Mouse (Mus musculus) hindlimb bud, embryonic 11.5 days (tissue): ENCODE results near the gene Prickle2.
A peak's percentile ranks its signal among the peaks of the same experiment; 100 is the strongest.

Source experiments
- DNase-seq: peaks from one replicate; pipeline ENCODE4 v3.0.0-alpha.2; 2012; ENCODE audit warnings: low read depth, low spot score; ENCODE audit errors: extremely low spot score

Gene Prickle2

DNA sequence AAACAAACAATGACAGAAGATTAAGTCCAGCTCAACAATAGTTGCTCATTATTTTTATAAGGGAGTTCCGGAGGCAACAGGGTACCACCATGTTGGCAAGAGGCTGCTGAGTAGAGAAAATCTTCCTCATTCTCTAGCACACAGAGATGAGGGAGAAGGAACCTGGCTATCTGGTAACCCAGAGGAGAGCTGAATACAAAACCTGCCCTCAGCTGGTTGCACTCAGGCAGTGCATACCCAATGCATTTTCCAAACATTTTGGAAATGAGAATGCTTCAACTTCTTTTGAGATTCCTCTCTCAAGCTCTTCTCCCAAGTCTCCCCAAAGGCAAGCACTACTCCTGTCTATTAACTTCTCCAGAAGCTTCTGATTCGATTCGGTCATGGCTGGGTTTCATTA lies 36.3 kb downstream of the Prickle2 start:
- no peak for DNase-seq

DNA sequence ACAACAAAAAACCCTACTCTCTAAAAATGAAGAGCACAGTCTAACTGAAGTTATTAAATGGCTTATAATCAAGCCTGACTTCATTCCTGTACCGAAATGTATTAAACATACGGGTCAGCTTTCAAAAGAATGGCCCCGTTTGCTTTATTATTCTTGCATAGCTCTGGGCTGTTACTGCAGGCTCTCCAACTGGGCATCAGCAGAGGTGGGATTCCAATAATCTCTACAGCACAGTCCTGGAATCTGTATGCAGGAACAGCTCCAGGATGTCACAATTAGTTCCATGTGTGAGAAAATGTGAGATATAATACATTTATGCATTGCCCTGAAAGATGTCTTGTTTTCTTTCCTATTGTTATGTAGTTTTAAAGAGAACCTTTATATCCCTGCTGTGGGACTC lies 38.4 kb downstream of the Prickle2 start:
- no peak for DNase-seq

DNA sequence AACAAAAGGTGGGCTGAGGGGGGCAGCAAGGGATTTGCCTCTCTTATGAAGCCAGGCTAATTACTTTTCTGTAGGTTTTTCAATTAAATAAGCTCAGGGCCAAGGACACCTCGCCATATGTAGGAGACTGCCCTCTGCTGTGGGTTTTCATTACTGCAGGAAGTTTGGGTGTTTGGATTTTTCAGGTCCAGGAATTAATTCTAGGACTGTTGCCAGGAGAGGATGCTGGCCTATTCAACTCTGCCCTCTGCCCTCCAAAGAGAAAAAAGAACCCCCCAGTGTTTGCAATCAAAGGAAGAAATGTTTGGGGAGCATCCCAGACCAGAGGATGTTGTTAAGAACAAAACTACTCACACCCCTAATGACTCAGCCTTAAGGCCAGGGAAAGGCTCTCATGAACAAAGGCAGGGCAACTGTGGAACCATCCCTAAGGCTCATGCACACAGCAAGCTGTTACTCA lies 40.4 kb downstream of the Prickle2 start:
- DNase-seq: peak; percentile 46

DNA sequence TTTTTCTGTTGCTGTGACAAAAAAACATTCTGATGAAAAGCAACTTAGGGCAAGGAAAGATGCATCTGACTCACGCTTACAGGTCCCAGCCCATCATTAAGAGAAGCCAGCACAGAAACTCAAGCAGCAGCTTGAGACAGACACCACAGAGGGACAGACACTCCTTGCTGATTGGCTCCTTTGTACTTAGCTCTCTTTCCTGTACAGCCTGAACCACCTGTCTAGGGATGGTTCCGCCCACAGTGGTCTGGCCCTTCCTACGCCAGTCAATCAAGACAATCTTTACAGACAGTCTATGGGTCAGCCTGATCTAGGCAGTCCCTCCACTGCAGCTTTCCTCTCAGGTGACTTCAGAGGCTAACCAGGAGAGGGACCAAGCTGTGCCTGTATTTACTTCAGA lies 42.1 kb downstream of the Prickle2 start:
- DNase-seq: no peak

DNA sequence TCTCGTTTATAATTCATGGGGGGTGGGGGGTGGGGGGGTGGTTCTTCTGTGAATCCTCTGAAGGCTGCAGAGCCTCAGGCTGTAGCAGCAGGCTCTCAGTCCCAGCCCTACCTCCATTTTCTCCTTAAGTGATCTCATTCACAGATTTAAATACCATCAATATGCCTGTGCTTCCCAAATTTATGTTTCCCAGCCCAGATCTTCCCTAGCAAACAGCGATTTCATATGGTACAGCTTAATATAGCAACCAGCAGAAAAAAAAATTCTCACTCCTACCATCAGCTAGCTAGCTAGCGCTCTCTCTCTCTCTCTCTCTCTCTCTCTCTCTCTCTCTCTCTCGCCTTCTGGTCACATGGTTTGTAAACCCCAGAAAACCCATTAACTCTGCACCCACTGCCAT lies 42.5 kb downstream of the Prickle2 start:
- no peak for DNase-seq

DNA sequence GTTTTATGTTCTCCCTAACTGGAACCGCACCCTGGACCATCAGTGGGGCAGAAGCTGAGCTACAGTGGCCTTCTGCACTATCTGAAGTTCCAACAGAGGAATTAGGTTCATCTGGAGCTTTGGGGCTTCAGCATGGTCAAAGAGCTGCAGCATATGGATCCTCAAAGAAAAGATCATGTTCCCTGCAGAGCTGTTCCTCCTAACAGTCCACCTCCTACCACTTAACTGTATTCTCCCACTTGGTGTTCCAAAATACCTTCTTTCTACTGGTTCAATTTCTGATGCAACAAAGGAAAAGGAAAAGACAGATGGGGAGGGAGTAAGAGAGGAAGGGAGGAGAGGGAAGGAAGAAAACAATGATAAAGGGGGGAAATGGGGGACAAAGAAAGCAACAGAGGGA lies 56.9 kb downstream of the Prickle2 start:
- no peak for DNase-seq

DNA sequence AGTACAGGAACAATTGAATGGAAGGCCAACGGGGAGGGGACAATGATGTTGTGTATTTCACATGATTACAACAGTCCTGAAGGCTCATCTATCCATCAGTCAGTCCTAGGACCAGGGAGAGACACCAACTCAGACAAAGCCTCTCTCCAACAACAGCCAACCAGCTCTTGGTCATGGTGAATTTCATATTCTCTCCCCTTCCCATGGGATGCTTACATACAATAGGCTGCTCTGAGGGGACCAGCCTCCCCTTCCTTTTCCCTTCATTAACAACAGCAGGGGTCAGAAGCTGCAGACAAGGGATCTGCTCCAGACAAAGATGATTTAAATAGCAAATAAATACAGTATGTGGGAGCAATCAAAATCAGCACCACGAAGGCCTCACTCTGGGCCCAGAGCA lies 57.4 kb downstream of the Prickle2 start:
- DNase-seq: no peak

DNA sequence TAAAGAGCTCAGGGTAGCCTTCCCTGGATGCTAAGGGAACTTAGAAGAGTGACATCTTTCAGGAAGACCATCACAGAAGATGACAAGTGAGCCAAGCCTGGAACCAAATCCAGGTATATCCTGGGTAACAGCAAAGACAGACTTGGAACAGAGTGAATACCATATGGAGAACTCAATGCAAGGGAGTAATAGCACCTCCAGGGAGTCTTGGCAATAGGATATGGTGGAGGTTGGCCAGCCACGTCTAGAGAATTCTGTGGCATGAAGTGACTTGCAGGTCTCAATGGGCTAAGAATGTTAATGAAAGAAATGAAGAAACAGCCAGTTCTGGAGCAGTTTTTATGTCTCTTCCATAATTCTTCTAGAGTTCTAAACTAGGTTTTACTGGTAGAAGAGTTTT lies 63.0 kb downstream of the Prickle2 start:
- DNase-seq: no peak

DNA sequence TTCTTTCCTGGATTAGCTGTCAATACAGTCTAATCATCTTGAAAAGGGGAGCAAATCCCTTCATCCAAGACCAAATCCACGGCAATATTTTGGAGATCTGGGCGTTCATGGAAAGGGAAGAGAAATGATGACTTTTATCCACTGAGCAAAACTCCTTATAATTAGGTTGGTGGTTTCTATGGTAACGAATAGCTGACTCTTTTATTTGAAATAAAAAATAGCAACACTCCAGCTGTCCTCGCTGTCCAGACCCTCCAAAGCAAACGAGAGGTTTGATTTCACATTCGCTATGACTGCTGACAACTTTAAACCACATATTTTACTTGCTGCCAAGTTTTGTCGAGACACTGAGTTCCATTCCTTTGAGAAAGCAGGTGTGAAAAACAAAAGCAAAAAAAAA lies 64.0 kb downstream of the Prickle2 start:
- DNase-seq: no peak

DNA sequence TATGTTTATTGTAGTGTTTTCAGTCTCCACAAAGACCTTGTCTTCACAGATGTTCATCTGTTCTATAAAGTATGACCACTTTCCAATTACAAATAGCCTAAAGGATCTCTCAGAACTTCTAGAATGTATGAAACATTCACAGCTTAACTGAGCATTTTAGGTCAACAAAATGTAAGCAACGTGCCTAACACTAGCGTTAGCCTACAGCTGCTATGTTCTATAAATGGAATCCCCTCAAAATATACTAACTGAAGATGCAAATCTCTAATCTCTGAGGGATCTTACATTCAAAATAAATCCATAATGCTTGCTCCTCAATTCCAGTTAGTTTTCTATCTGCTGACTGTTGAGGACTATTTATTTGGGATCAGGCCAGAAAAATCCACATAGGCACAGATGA lies 65.1 kb downstream of the Prickle2 start:
- DNase-seq: no peak

DNA sequence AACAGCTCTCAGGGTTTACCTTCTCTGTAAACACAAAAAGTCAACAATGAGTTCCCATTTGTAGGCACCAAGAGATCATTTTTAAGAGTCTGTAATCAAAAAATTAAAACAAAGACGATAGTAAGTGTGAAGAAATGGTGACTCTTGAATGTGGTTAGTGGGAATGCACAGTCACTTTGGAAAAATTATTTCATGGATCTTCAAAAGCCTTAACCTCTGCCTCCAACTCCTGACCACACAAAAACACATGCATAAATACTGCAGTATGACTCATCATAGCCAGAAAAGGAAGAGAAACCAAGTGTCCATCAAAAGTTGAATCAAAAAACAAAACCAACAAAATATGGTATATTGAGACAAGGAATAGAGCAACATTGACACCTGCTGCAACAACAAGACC lies 69.5 kb downstream of the Prickle2 start:
- no peak for DNase-seq

DNA sequence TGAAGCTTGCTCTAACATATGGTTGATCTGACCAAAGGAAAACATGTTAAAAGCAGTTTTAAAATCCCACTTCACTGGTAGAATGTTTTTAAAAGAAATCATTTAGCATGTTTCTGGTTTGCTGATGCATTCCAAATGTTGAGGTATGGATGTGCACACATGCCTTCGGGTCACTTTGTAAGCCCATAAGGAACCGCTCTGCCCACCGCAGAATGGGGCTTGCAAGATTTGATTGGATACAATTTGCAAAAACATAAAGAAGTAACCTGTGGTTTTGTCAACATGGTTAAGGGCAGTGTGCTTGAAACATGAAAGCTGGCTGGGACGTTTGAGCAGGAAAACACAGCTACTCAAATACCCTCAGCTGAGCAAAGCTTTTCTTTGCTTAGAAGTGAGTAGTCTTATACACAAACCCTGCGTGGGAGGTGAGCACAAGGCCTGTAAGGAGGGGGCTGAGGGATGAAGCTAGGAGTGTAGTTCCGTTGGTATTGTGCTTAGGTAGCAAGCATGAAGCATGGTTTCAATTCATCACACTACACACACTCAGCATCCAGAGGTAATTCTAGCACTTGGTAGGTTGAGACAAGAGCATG lies 71.0 kb downstream of the Prickle2 start:
- DNase-seq: no peak

DNA sequence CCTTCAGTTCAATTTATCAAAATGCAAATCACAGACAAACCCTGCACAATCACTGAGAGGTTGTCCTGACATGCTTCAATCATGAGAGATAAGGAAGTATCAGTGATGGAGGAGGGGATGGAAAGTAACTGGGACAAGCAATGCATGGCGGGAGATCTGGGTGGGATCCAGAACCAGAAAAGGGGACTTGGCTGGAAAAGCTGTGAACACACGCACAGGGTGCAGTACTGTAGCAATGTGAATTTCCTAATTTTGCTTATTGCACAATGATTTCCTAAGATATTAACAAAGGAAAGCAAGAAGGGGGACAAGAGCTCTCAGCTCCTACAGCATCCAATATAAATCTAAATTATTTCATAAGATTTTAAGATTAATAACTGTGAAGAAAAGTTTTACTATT lies 75.0 kb downstream of the Prickle2 start:
- DNase-seq: no peak

DNA sequence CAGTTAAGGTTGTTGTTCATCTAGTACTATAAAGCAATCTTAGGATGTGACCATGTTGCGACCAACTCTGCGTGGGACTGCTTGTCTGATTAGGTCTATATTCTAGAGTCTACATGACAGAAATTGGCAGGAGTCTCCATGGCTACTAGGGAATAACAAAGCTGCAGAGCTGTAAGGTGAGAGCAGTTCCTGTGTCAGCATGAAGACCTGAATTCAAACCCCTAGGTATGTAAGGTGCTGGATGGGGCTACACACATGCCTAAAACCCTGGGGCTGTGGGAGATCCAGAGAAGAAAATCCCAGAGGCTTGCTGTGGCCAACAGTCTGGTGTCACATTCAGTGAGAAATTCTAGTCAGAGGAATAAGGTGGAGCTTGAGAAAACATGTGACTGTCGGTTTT lies 78.2 kb downstream of the Prickle2 start:
- no peak for DNase-seq

DNA sequence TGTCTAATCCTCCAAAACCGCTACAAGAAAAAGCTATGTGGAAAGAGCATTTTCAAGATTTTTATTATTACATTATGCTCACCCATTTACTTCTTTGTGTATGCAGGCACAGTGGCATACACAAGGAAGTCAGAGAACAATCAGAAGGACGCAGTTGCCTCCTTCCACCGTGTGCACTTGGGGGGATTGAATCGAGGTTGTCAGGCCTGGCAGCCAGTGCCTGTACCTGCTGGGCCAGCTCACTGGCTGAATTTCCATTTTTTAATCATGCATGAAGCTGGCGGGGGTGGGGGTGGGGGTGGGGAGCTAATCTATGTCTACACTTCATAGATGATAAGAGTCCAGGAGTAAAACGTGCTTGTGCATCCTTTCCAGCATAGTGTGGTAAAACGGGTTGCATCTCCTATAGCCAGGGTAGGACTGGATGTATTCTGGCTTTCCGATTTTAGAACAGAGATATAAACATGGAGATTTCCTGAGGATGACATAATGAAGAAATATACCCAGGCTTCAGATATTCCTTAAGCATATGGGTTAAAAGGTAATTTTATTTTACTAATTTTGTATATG lies 78.8 kb downstream of the Prickle2 start:
- no peak for DNase-seq

DNA sequence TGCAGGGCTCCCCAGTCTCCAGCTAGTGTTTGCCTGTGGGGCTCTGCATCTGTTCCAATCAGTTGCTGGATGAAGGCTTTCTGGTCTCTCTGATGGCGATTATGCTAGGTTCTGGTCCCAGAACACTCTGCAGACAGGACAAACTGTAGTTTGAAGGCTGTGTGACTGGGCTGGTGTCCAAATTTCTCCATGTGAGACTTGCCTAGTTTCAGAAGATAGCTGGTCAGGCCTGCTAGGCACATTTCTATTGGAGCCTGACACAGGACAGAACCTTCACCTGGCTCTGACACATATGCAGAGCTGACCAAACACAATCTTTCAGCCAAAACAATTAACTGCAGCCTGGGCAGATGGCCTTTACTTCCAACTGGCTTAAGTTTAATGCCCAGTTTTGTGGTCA lies 80.0 kb downstream of the Prickle2 start:
- DNase-seq: no peak

DNA sequence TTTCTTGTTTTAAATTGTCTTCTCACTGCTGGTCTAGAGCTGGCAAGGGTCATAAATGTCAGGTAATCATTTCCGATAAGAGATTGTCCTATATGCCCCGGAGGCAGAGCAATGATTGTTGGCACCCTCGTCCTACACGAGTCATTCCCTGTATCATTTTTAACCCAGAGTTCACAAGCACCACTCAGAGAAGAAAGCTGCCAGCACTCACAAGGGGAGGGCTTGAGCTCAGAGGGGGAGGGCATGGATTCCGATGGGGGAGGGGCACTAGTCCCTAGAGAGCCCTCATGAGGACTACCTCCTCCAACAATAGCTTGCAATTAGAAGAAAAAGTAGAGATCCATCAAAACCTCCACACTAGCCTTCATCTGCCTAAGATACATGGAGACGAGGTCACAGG lies 81.6 kb downstream of the Prickle2 start:
- no peak for DNase-seq

DNA sequence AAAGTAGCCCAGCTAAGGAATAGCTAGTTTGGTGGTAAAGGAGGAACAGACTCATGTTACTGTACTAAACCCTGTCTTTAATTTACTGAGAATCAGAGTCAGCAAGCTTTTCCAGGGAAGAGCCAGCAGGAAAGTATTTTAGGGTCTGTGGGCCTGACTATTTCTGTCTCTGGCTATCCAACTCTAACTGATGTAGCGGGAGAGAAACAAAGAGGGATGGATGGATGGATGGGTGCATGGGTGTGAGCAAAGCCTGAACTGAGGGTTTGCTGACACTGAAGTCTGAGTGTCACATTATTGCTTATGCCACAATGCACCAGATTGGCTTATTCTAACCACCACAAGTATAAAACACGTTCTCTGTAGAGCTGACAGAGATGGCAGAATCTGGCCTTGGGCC lies 88.8 kb downstream of the Prickle2 start:
- DNase-seq: no peak

DNA sequence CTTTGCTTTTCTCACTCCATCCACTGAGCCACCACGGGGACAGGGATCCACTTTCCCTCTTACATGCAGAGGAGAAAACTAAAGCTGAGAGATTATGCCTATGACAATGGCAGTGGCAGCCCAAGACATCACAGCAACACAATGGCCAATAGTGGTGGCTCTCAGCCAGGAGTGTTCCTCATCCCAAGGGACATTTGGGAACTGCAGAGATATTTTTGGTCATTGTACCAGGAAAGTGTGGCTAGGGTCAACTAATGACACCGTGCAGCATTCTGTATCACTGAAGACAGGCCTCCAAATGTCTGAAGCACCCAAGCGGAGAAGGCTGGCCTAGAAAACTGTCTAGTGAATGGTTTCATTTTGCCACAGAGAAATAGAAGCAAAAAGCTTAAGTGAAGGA lies 91.2 kb downstream of the Prickle2 start:
- no peak for DNase-seq

DNA sequence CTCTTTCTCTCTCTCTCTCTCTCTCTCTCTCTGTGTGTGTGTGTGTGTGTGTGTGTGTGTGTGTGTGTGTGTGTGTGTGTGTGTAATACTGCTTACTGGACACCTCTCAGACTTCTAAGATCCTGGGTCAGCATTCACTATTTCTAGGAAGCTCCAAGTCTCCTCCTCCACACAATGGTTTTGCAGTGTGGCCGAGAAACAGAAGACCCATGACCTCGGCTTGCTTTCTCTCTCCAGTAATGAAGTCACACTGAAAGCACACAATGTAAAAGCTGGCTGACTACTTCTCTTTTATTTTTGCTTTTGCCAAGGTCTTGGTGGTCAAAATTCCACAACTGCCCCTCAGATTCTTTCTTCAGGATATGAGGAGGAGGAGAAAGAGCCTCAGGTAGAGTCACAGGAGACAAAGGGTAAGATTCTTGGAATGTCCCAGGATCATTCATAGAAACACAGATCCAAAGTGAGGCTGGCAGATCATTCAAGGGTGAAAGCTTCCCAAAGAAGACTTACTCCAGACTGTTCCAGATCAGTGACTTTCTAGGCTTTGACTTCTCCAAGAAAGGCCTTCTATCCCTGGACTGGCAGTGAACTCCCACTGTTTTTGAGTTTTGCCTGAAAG lies 93.7 kb downstream of the Prickle2 start:
- DNase-seq: no peak

DNA sequence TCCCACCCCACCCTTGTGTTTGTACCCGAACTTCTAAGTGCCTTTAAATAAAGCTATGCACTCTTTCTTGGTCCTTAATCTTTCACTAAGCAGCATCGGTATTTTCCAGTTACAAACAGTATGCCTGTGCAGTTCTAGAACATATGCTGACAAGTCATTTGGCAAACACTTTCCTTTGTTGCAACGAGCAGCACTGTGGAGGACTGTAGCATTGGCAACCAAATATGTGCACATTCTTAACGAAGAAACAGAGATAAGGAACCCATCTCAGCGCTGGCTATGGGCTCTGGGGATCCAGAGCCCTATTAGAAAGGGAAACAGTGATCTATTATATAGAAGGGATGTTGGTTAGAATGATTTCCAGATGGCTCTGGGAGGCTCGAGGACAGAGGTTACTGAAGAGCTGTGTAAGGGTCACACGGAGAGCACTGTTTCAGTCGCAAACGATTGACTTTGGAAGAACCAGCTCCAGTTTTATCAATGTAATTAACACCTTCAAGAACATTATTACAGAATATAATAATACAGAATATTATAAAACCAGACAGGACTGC lies 96.2 kb downstream of the Prickle2 start:
- DNase-seq: no peak

DNA sequence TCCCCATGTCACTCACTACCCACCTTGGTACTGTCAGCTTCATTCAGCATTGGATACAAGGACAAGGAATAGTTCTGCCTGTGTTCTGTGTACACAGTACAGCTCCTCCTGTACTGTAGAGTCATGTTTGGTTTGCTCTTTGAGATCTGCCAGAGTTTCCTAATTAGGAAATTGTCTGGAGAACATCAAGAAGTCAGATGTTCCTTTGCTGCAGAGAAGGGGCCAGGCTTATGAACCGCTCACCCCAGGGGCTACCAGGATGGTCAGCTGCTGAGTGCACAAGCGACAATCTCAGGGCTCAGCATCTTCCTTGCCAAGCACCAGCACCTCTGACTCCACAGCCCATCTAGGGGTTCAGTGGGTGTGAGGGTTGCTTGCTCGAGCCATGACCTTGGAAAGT lies 96.9 kb downstream of the Prickle2 start:
- DNase-seq: no peak

DNA sequence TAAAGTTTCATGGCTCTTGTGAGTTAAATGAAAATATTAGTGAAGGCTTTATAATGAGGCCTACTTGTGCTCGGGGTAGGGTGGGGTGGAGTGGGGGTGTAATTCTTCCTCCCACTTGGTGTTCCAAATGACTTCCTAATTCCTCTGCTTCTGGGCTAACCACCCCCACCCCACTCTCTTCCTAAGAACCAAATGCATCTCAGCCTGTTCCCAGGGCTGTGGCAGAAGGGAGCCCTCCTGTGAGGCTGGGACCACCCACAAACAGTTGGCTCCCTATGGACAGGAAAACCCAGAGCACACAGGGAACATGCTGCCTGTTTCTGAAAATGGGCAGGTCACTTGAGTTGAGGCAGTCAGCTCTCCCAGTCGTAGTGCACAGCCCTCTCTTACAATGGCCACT lies 100.8 kb downstream of the Prickle2 start:
- DNase-seq: no peak
